Mouse (Mus musculus): ENCODE measurements around the gene Pikfyve.

- no peak for TF ChIP-seq CTCF (IDR thresholded peaks at IDR 0.05)
- no peak for TF ChIP-seq POLR2A (IDR thresholded peaks at IDR 0.05; ENCODE audit: insufficient read depth, low read depth, low read length)
Observed at GRCm38 (mm10) chr1:65198861-65199260, 12.4 kb downstream of the Pikfyve start.
